Mouse (Mus musculus): Measurements from ENCODE around the gene Asb6. TPM values are rescaled to one million over a fixed set of nuclear protein-coding genes. Genes with fewer than 3 reads are reported as not detected.

Gene Asb6
- total and polyA plus RNA-seq, 3 experiments = 50.1 to 54.6 TPM; not detected in 1

GRCm38 (mm10) chr2:30823385-30824153 lies 6.6 kb downstream of the Asb6 start:
- H3K36me3 ChIP-seq (ENCODE audit: control insufficient read depth in 1 of 2, insufficient read depth in 2 of 2, low read length in 2 of 2) = peaks cover 2 to 7% of the 10 kb centered on the region in 2 experiments; a peak in 3 of 4 replicates
- DNase-seq (ENCODE audit: low read depth, low spot score) = no peak
- H3K4me3 ChIP-seq (ENCODE audit: control insufficient read depth in 1 of 2, insufficient read depth in 1 of 2, low read depth in 2 of 2, low read length in 2 of 2) = no peak overlapping the region
- TF ChIP-seq TAL1 (IDR thresholded peaks at IDR 0.05; ENCODE audit: low read length) (no peak), POLR2AphosphoS2 (IDR thresholded peaks at IDR 0.05; ENCODE audit: low read length) (peak; percentile 63; the same call in 1 of the 2 replicates)
- H3K4me1 ChIP-seq (ENCODE audit: control insufficient read depth in 1 of 2, insufficient read depth in 2 of 2, low read length in 2 of 2) = peaks cover 2 to 9% of the 10 kb centered on the region in 2 experiments; a peak in 3 of 4 replicates
- no peaks in the 10 kb centered on the region for H3K9me3 ChIP-seq (replicated peaks; ENCODE audit: insufficient read depth, low read length)
- H3K9ac ChIP-seq (ENCODE audit: control insufficient read depth, low read depth, low read length, poor library complexity, severe bottlenecking) = no peak overlapping the region
- H3K27me3 ChIP-seq (ENCODE audit: control insufficient read depth in 1 of 2, insufficient read depth in 2 of 2, low read length in 2 of 2) = no peaks in the 10 kb centered on the region
- H3K27ac ChIP-seq (ENCODE audit: control insufficient read depth, low read depth, low read length) = no peak overlapping the region
- peaks cover 21% of the 10 kb centered on the region for H3K79me2 ChIP-seq (ENCODE audit: control insufficient read depth, insufficient read depth, low read length, poor library complexity)

DNA sequence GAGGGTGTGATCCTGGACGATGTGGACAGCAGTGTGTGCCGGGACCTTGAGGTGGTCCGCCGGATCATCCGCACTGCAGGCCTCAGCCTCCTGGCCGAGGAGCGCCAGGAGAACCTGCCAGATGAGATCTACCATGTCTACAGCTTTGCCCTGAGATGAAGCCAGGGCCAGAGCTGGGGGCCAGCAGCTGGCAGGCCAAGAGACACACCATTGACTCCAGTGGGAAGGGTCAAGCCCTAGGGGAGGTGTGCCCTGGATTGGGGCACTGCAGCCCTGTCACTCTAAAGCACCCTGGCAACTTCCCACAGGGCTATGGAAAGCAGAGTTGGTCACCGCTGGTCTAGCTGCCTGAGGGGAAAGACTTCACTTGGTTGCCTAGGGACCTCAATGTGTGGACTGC lies 7.7 kb downstream of the Asb6 start:
- Histone ChIP-seq H3K4me1 (ENCODE audit: control insufficient read depth in 1 of 2, insufficient read depth in 2 of 2, low read length in 2 of 2) (peaks cover 2 to 6% of the 10 kb centered on the region in 2 experiments; a peak in 2 of 4 replicates), H3K36me3 (ENCODE audit: control insufficient read depth in 1 of 2, insufficient read depth in 2 of 2, low read length in 2 of 2) (peaks cover 2 to 5% of the 10 kb centered on the region in 2 experiments; a peak in 3 of 4 replicates), H3K9ac (ENCODE audit: control insufficient read depth, low read depth, low read length, poor library complexity, severe bottlenecking) (no peak overlapping the region), H3K27ac (ENCODE audit: control insufficient read depth, low read depth, low read length) (no peak overlapping the region), H3K79me2 (ENCODE audit: control insufficient read depth, insufficient read depth, low read length, poor library complexity) (peaks cover 15% of the 10 kb centered on the region), H3K27me3 (ENCODE audit: control insufficient read depth in 1 of 2, insufficient read depth in 2 of 2, low read length in 2 of 2) (no peaks in the 10 kb centered on the region), H3K4me3 (ENCODE audit: control insufficient read depth in 1 of 2, insufficient read depth in 1 of 2, low read depth in 2 of 2, low read length in 2 of 2) (no peak overlapping the region), H3K9me3 (replicated peaks; ENCODE audit: insufficient read depth, low read length) (no peaks in the 10 kb centered on the region)
- DNase-seq (ENCODE audit: low read depth, low spot score) = no peak
- TF ChIP-seq MAX (IDR thresholded peaks at IDR 0.05; ENCODE audit: low read length) = no peak
- TF ChIP-seq CHD2 (IDR thresholded peaks at IDR 0.05; ENCODE audit: low read length) = no peak
- TF ChIP-seq NELFE (IDR thresholded peaks at IDR 0.05; ENCODE audit: low read depth, low read length) = no peak
- no peak for TF ChIP-seq MYB (IDR thresholded peaks at IDR 0.05; ENCODE audit: low read depth, low read length)
- no peak for TF ChIP-seq TCF12 (IDR thresholded peaks at IDR 0.05; ENCODE audit: low read depth, low read length)
- no peak for TF ChIP-seq ZC3H11A (IDR thresholded peaks at IDR 0.05; ENCODE audit: low read depth, low read length)
- no peak for TF ChIP-seq ETS1 (IDR thresholded peaks at IDR 0.05; ENCODE audit: low read depth, low read length)
- no peak for TF ChIP-seq GATA1 (IDR thresholded peaks at IDR 0.05; ENCODE audit: low read depth, low read length)
- no peak for TF ChIP-seq POLR2AphosphoS5 (IDR thresholded peaks at IDR 0.05; ENCODE audit: borderline replicate concordance, low read depth, low read length)
- TF ChIP-seq EP300 (IDR thresholded peaks at IDR 0.05; ENCODE audit: low read depth in 1 of 2, low read length in 2 of 2) = no peak
- no peak for TF ChIP-seq MXI1 (IDR thresholded peaks at IDR 0.05; ENCODE audit: low read depth, low read length)
- no peak for TF ChIP-seq KAT2A (conservative IDR thresholded peaks at IDR 0.05; ENCODE audit: low read depth, low read length)
- no peak for TF ChIP-seq SMC3 (IDR thresholded peaks at IDR 0.05; ENCODE audit: low read depth, low read length)
- TF ChIP-seq NRF1 (IDR thresholded peaks at IDR 0.05; ENCODE audit: insufficient read depth, low read depth, low read length, poor library complexity, severe bottlenecking) = no peak
- no peak for TF ChIP-seq MYC (IDR thresholded peaks at IDR 0.05; ENCODE audit: low read depth, low read length)
- TF ChIP-seq MAFK (IDR thresholded peaks at IDR 0.05; ENCODE audit: borderline replicate concordance, low read depth, low read length) = no peak
- TF ChIP-seq RAD21 (IDR thresholded peaks at IDR 0.05; ENCODE audit: low read depth, low read length) = no peak
- TF ChIP-seq USF1 (IDR thresholded peaks at IDR 0.05; ENCODE audit: low read depth, low read length) = no peak
- TF ChIP-seq MAZ (IDR thresholded peaks at IDR 0.05; ENCODE audit: low read depth, low read length) = no peak
